Mouse (Mus musculus) forebrain, embryonic 16.5 days (tissue): ENCODE data around the gene Metap2. TPM values are rescaled to one million over a fixed set of nuclear protein-coding genes. Genes with fewer than 3 reads are reported as not detected.
"Not testable (repeated sequence)": the region's sequence is repeated elsewhere in the genome, so short reads cannot be mapped to it uniquely, and the experiment has no call there.

ENCODE experiments used
- ATAC-seq: fragments of 200-750 bp; cut with Nextera tagmentation; 2 replicates; pipeline ENCODE4 v1.8.0; 2017; ENCODE audit warnings: mild to moderate bottlenecking, moderate library complexity
- H3K27ac ChIP-seq: fragments of 300-500 bp; sonication (generic); 2 replicates; pipeline ENCODE4 v1.5.1; 2014; ENCODE audit warnings: low read length, control low read depth
- H3K27me3 ChIP-seq: fragments of 300-500 bp; sonication (generic); replicated peaks from 2 replicates; pipeline ENCODE4 v1.6.1; 2014; ENCODE audit warnings: low read length; ENCODE audit not compliant: control insufficient read depth, insufficient read depth
- H3K36me3 ChIP-seq: fragments of 300-500 bp; sonication (generic); 2 replicates; pipeline ENCODE4 v1.6.1; 2014; ENCODE audit not compliant: control insufficient read depth, insufficient read depth
- H3K4me1 ChIP-seq: fragments of 300-500 bp; sonication (generic); replicated peaks from 2 replicates; pipeline ENCODE4 v1.6.1; 2014; ENCODE audit warnings: low read length; ENCODE audit not compliant: control insufficient read depth, insufficient read depth
- H3K4me2 ChIP-seq: fragments of 300-500 bp; sonication (generic); 2 replicates; pipeline ENCODE4 v1.6.1; 2014; ENCODE audit warnings: mild to moderate bottlenecking, low read length, control low read depth
- H3K4me3 ChIP-seq: fragments of 300-500 bp; sonication (generic); replicated peaks from 2 replicates; pipeline ENCODE4 v1.5.1; 2014; ENCODE audit warnings: mild to moderate bottlenecking, low read length, control low read depth
- H3K9ac ChIP-seq: fragments of 300-500 bp; sonication (generic); replicated peaks from 2 replicates; pipeline ENCODE4 v1.6.1; 2014; ENCODE audit warnings: low read depth, low read length, control low read depth
- H3K9me3 ChIP-seq: fragments of 300-500 bp; sonication (generic); 2 replicates; pipeline ENCODE4 v1.6.1; 2016; ENCODE audit warnings: low read length; ENCODE audit not compliant: control insufficient read depth
- WGBS: fragments of 180-500 bp; shearing (Covaris S2); extraction: QIAGEN DNeasy Blood & Tissue Kit; methylation state at CpG from one replicate; pipeline ENCODE4 v1.1.7; 2014; 5-methylcytosine and 5-hydroxymethylcytosine counted together
- polyA plus RNA-seq: library from polyadenylated mRNA; unstranded; fragments of >200 nt; fragmentation: Nextera tagmentation; extraction: Ambion mirVana; gene quantifications from 2 replicates; pipeline ENCODE4 v1.2.1, GENCODE M21; 2015

Gene Metap2
- polyA plus RNA-seq, 1 experiment from 2014 or later, result 147 TPM

DNA sequence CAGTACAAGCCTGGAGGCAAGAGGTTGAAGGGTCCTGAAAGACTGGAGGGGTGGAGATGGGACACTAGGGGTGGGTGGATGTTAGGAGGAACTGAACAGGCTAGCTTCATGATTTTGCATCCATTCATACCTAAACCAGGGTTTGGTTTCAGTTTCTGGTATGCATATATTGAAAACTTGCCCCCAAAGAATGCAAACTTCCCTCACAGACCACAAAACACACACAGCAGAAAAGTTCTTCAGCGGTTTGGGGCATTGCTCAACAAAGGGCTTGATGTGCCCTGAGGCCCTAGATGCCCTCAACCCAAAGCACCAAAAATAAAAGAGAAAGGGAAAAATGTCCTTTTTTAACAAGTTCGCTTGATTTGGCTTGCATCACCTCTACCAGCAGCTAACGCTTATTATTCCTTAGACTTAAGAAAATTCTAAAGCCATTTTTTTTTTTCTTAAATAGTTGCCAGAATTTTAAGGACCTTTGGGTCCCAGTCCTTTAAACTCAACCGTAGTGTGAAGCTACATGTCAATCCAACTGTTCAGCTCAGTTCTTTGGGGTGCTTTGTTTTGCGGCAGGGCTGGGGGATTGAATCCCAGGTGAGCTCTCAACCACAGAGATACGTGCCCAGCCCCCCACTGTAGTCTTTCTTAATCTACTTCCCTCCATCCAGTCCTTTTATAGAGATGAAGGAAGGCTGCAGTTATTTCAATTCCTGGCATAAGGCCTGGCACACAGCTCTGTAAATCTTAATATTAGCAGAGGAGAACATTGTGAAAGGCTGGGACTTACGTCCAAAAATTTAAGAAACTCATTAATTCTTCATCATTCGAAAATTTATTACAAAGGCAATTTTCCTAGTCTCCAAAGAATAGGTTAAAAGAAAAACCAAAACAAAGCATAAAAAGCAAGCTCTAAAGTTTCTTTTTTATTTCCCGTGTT lies 66.7 kb downstream of the Metap2 start:
- no peak for ATAC-seq

DNA sequence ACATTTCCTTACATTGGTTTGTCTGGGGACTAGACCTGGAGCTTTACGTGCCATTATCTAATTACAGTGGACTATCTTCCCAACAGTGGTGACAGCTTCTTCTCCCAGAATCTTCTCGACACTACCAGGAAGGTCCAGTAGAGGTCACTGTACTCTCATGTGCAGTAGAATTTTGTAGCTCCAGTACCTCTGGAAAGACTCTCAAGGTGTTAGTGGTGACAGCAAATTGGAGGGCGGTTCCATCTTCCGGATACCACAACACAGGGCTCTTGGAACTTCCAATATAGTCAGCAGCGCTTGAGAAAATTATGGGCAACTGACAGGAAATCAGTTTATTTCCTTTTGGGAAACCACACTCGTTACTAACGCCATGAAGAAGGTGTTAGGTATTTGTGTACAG lies 78.2 kb downstream of the Metap2 start:
- no peak for ATAC-seq
- H3K27me3 ChIP-seq, result peaks cover 9% of the 10 kb centered on the region
- H3K9me3 ChIP-seq, result no peaks in the 10 kb centered on the region
- H3K4me2 ChIP-seq, result no peak overlapping the region
- H3K27ac ChIP-seq, result no peak overlapping the region
- H3K36me3 ChIP-seq, result no peaks in the 10 kb centered on the region
- H3K4me3 ChIP-seq, result no peak overlapping the region
- H3K4me1 ChIP-seq, result no peaks in the 10 kb centered on the region
- H3K9ac ChIP-seq, result no peak overlapping the region
- 38% methylated on average over 7 of the region's 7 CpGs for WGBS

More for the DNA sequence above, 66.7 kb downstream of the Metap2 start:
- Histone ChIP-seq H3K9ac (no peak overlapping the region), H3K36me3 (no peaks in the 10 kb centered on the region), H3K4me3 (no peak overlapping the region), H3K27ac (no peak overlapping the region), H3K27me3 (peaks cover 24% of the 10 kb centered on the region), H3K4me2 (no peak overlapping the region), H3K9me3 (no peaks in the 10 kb centered on the region), H3K4me1 (peaks cover 21% of the 10 kb centered on the region)
- 34% methylated on average over 9 of the region's 9 CpGs for WGBS

DNA sequence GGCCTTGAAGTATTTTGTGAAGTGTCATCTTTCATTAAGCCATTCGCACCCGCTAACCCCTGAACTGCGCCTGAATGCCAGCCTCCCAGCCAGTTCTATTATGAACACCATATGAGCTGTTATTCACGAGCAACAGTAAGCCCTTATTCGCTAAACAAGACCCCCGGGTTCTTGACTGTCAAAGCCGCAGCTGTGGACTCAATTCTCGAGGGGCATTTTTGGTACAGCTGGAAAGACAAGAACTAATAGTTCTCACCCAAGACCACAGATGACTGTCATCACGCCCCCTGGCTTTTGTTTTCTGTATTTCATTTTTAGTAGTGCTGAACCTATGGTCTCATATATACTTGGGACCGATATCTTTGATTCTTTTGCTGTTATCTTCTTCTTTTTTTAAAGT lies 83.1 kb downstream of the Metap2 start:
- Histone ChIP-seq H3K4me3 (no peak overlapping the region), H3K4me2 (no peak overlapping the region), H3K36me3 (no peaks in the 10 kb centered on the region), H3K27ac (no peak overlapping the region), H3K9me3 (no peaks in the 10 kb centered on the region), H3K9ac (no peak overlapping the region), H3K4me1 (peaks cover 2% of the 10 kb centered on the region; the same call in 1 of the 2 replicates), H3K27me3 (no peaks in the 10 kb centered on the region; the same call in 1 of the 2 replicates)
- ATAC-seq, result no peak
- 51% methylated on average over 10 of the region's 10 CpGs for WGBS

DNA sequence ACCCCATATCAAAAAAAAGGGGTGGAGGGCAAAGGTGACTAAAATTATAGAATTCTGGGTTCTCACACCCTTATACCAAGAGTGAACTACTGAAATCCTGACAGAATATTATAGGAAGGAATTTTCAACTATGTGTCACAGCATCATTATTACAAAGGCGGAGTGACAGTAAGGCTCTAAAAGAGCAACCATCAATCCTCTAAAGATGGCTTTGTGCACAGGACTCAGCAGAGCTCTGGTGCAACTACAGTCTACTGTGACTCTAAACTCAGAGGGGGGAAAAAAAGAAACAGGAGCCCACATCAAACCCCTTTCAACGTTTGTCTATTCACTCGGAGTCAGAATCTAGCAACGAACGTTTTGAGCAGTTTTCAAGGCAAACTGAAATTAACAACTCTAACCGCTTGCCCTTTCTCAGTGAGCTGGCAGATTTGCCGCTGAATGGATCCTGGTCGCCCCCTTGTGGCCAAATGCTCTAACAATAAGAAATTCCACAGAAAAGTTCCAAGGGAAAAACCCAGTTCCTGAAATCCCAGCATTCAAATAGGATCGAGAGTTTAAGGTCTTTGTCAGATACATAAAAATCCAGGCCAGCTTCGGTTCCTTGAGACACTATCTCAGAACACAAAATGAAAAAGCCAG lies 84.0 kb downstream of the Metap2 start:
- Histone ChIP-seq H3K27me3 (no peaks in the 10 kb centered on the region; the same call in 1 of the 2 replicates), H3K4me3 (no peak overlapping the region), H3K27ac (no peak overlapping the region), H3K9me3 (no peaks in the 10 kb centered on the region), H3K4me2 (peak overlapping the region; percentile 38; the same call in 1 of the 2 replicates), H3K36me3 (no peaks in the 10 kb centered on the region), H3K9ac (no peak overlapping the region), H3K4me1 (peaks cover 2% of the 10 kb centered on the region; the same call in 1 of the 2 replicates)
- peak; percentile 65 for ATAC-seq
- 13% methylated on average over 10 of the region's 10 CpGs for WGBS

DNA sequence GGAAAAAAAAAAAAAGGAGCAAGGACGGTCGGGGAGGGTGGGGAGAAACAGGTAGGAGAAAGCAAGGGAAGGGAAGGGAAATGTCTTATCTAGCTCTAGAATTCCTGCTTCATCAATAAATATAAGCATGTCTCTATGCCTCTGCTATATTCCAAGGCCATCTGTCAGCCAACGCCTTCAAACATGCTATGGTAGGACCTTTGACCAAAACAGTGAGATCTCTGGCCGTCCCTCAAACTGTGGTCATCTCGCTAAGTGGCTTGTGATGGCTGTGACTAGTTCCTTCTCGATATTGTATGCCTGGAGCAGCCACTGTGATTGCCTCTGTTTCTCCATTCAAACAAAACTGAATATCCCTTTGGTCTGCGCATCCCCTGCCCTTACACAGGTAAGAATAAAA lies 84.8 kb downstream of the Metap2 start:
- no peaks in the 10 kb centered on the region for H3K36me3 ChIP-seq
- H3K4me3 ChIP-seq, result no peak overlapping the region
- H3K4me2 ChIP-seq, result no peak overlapping the region
- ATAC-seq, result no peak
- 89% methylated on average over 7 of the region's 7 CpGs for WGBS
- H3K27ac ChIP-seq, result no peak overlapping the region
- no peak overlapping the region for H3K9ac ChIP-seq
- no peaks in the 10 kb centered on the region; the same call in 1 of the 2 replicates for H3K27me3 ChIP-seq
- H3K4me1 ChIP-seq, result peaks cover 2% of the 10 kb centered on the region; the same call in 1 of the 2 replicates
- no peaks in the 10 kb centered on the region for H3K9me3 ChIP-seq

DNA sequence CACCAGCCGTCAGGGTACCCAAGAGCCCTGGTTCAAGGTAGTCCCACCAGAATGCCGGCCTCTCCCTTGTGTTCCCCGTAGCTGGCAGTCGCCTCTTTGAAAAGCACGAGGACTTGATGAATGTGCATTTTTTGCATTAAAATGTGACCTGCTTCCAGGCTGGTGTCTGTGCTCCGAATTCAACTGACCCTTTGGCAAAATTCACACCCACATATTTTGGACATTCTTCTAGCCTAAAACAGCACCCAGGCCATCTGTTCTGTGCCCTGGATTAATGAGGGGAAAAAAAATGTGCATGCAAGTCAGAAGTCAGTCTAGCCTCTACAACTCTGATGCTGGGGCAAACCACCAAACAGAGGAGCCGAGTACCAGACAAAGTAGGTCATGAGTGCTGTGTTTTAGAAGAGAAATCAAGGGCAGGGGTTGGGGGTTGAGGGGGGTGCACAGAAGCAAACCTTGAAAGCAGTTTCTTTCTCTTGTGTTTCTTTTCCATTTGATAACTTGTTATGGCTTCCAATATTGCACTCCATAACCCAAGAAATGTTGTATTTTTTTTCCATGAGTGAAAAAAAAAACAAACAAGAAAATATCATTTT lies 86.2 kb downstream of the Metap2 start:
- Histone ChIP-seq H3K4me3 (no peak overlapping the region), H3K4me2 (no peak overlapping the region), H3K36me3 (no peaks in the 10 kb centered on the region), H3K27me3 (no peaks in the 10 kb centered on the region; the same call in 1 of the 2 replicates), H3K9me3 (no peaks in the 10 kb centered on the region), H3K27ac (no peak overlapping the region), H3K9ac (no peak overlapping the region), H3K4me1 (peaks cover 2% of the 10 kb centered on the region; the same call in 1 of the 2 replicates)
- ATAC-seq, result no peak
- WGBS, result 54% methylated on average over 7 of the region's 7 CpGs

DNA sequence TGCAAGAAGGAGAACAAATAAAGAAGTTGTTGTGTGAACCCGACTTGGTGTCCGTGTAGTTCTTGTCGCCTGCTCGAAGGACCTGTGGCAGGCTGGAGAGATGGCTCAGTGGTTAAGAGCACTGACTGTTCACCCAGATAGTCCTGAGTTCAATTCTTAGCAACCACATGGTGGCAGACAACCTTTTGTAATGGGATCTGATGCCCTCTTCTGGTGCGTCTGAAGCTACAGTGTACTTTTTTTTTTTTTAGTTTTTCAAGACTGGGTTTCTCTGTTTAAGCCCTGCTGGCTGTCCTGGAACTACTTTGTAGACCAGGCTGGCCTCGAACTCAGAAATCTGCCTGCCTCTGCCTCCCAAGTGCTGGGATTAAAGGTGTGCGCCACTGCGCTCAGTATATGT lies 87.5 kb downstream of the Metap2 start:
- H3K9me3 ChIP-seq, H3K36me3 ChIP-seq, H3K9ac ChIP-seq, ATAC-seq, H3K4me3 ChIP-seq, H3K27me3 ChIP-seq, H3K4me2 ChIP-seq, H3K27ac ChIP-seq, H3K4me1 ChIP-seq: not testable (repeated sequence)
- WGBS, result 96% methylated on average over 8 of the region's 8 CpGs
